In the genomic region with DNA sequence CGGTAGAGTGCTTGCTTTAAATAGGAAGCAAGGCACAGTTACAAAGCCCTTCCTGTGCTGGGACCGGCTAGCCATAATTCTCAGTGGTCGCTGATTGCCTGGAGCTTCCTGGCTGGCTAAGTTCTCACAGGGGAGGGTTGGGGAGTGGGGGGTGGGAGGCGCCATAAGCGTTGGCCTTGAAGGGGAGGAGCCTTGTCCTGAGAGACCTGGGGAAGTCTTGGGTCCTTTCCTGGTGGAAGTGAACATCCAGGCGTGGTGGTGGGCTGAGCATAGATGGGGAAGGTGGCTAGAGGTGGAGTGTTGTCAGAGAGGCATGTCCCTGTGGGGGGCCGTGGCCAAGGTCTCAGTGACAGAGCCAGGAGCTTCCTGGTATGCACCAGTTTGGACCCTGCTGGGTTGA, we compare ENCODE assay signal across 12 mouse cellular contexts. TPM values are rescaled to one million over a fixed set of nuclear protein-coding genes. Genes with fewer than 3 reads are reported as not detected.
DNase-seq lines count a peak whose midpoint lies in the region; ATAC-seq lines count a peak whose summit lies in the region.
"Had no signal": no experiment of that assay in that cellular context is flagged by ENCODE, and none has a peak within 500 bp of the region (broad histone marks: within the 10 kb centered on the region; RNA-seq: fewer than 3 reads in every experiment).

No protein-coding gene starts in this region.

- peaks cover 17% of the 10 kb centered on the region for H3K36me3 ChIP-seq in heart, embryonic 14.5 days (ENCODE audit: control insufficient read depth, insufficient read depth, low read length)
- H3K36me3 ChIP-seq in lung, embryonic 16.5 days (ENCODE audit: control insufficient read depth, insufficient read depth, low read length): no peaks in the 10 kb centered on the region
- H3K36me3 ChIP-seq in embryonic facial prominence, embryonic 15.5 days: 0 out of 2 replicates have a peak, but pooled peaks cover 3% of the 10 kb centered on the region
- no peaks in the 10 kb centered on the region for H3K36me3 ChIP-seq in neural tube, embryonic 14.5 days (ENCODE audit: control insufficient read depth, insufficient read depth, low read length)

- ATAC-seq in heart, embryonic 14.5 days (ENCODE audit: insufficient number of reproducible peaks, insufficient read depth, low FRiP score, low read depth): no peak
- ATAC-seq in lung, embryonic 16.5 days (ENCODE audit: low read depth): no peak; the same call in 1 of the 2 replicates
- no peak for ATAC-seq in embryonic facial prominence, embryonic 15.5 days (ENCODE audit: insufficient number of reproducible peaks, low FRiP score, low TSS enrichment, low read depth)
- no peak for ATAC-seq in neural tube, embryonic 14.5 days (ENCODE audit: low read depth)
- ATAC-seq: forebrain, embryonic 13.5 days had no signal

- DNase-seq in heart, postnatal 4 days: no peak
- DNase-seq in lung, postnatal 14 days: no peak
- no peak for DNase-seq in urinary bladder, postnatal 36 days (ENCODE audit: low spot score in 2 of 2)
- DNase-seq in spleen, adult 12 weeks (ENCODE audit: low spot score): no peak
- DNase-seq: adrenal gland, adult 8-10 months; cerebellum, adult 18-20 months; thymus, postnatal 4 days had no signal

- H3K4me2 ChIP-seq in heart, embryonic 14.5 days (ENCODE audit: low read length): peak overlapping the region; percentile 6
- H3K4me2 ChIP-seq in lung, embryonic 16.5 days (ENCODE audit: low read depth, low read length): 0 out of 2 replicates have a peak overlapping the region, but pooled peaks have one; percentile 6
- H3K4me2 ChIP-seq in embryonic facial prominence, embryonic 15.5 days (replicated peaks): no peak overlapping the region
- H3K4me2 ChIP-seq in neural tube, embryonic 14.5 days (ENCODE audit: low read depth, low read length): no peak overlapping the region
- H3K4me2 ChIP-seq: forebrain, embryonic 13.5 days had no signal

- H3K4me3 ChIP-seq in heart, embryonic 14.5 days (ENCODE audit: control insufficient read depth in 1 of 2, insufficient read depth in 1 of 2, low read depth in 1 of 2, low read length in 2 of 2): no peak overlapping the region
- H3K4me3 ChIP-seq in lung, embryonic 16.5 days (ENCODE audit: low read length): no peak overlapping the region
- H3K4me3 ChIP-seq in embryonic facial prominence, embryonic 15.5 days (replicated peaks): no peak overlapping the region
- H3K4me3 ChIP-seq in neural tube, embryonic 14.5 days (ENCODE audit: low read depth, low read length): no peak overlapping the region
- H3K4me3 ChIP-seq: forebrain, embryonic 13.5 days had no signal

- H3K27ac ChIP-seq in heart, embryonic 14.5 days (replicated peaks in 1 of 2; ENCODE audit: control insufficient read depth in 1 of 2, insufficient read depth in 1 of 2, low read depth in 2 of 2, low read length in 2 of 2): peak overlapping the region in 1 of 2 experiments; percentile 71; a peak in 3 of 4 replicates
- H3K27ac ChIP-seq in lung, embryonic 16.5 days (ENCODE audit: low read length): peak overlapping the region; percentile 68
- H3K27ac ChIP-seq in embryonic facial prominence, embryonic 15.5 days (replicated peaks): peak overlapping the region; percentile 40; the same call in 1 of the 2 replicates
- H3K27ac ChIP-seq in neural tube, embryonic 14.5 days (ENCODE audit: low read depth, low read length): peak overlapping the region; percentile 55; the same call in 1 of the 2 replicates
- H3K27ac ChIP-seq: forebrain, embryonic 13.5 days had no signal

- no peaks in the 10 kb centered on the region for H3K9me3 ChIP-seq in heart, embryonic 14.5 days (ENCODE audit: control insufficient read depth, low read length)
- H3K9me3 ChIP-seq in lung, embryonic 16.5 days (ENCODE audit: control insufficient read depth, low read length): no peaks in the 10 kb centered on the region
- no peaks in the 10 kb centered on the region for H3K9me3 ChIP-seq in embryonic facial prominence, embryonic 15.5 days (replicated peaks)
- H3K9me3 ChIP-seq in neural tube, embryonic 14.5 days (ENCODE audit: control insufficient read depth, low read length): no peaks in the 10 kb centered on the region
- H3K9me3 ChIP-seq: forebrain, embryonic 13.5 days had no signal

- H3K4me1 ChIP-seq in heart, embryonic 14.5 days (ENCODE audit: control insufficient read depth in 2 of 2, insufficient read depth in 2 of 2, low read length in 2 of 2): peaks cover 75 to 95% of the 10 kb centered on the region in 2 experiments
- H3K4me1 ChIP-seq in lung, embryonic 16.5 days (replicated peaks; ENCODE audit: control insufficient read depth, insufficient read depth, low read length): peaks cover 82% of the 10 kb centered on the region
- H3K4me1 ChIP-seq in embryonic facial prominence, embryonic 15.5 days: peaks cover 80% of the 10 kb centered on the region
- H3K4me1 ChIP-seq in neural tube, embryonic 14.5 days (ENCODE audit: control insufficient read depth, insufficient read depth, low read length): peaks cover 25% of the 10 kb centered on the region

- no peaks in the 10 kb centered on the region for H3K27me3 ChIP-seq in heart, embryonic 14.5 days (ENCODE audit: control insufficient read depth, insufficient read depth, low read length)
- no peaks in the 10 kb centered on the region for H3K27me3 ChIP-seq in lung, embryonic 16.5 days (ENCODE audit: control insufficient read depth, insufficient read depth, low read depth, low read length)
- no peaks in the 10 kb centered on the region for H3K27me3 ChIP-seq in embryonic facial prominence, embryonic 15.5 days
- H3K27me3 ChIP-seq in neural tube, embryonic 14.5 days (ENCODE audit: control insufficient read depth, insufficient read depth, low read length): no peaks in the 10 kb centered on the region
- H3K27me3 ChIP-seq: forebrain, embryonic 13.5 days had no signal

- 15% methylated on average over 7 of the region's 7 CpGs for WGBS in heart, embryonic 14.5 days
- 17% methylated on average over 7 of the region's 7 CpGs for WGBS in lung, embryonic 16.5 days
- 26% methylated on average over 7 of the region's 7 CpGs for WGBS in embryonic facial prominence, embryonic 15.5 days
- 15% methylated on average over 7 of the region's 7 CpGs for WGBS in neural tube, embryonic 14.5 days

- peak overlapping the region; percentile 38 for H3K9ac ChIP-seq in heart, embryonic 14.5 days (ENCODE audit: low read length)
- 0 out of 2 replicates have a peak overlapping the region, but pooled peaks have one; percentile 32 for H3K9ac ChIP-seq in lung, embryonic 16.5 days (ENCODE audit: low read length)
- no peak overlapping the region for H3K9ac ChIP-seq in embryonic facial prominence, embryonic 15.5 days
- H3K9ac ChIP-seq in neural tube, embryonic 14.5 days (replicated peaks; ENCODE audit: low read depth, low read length): no peak overlapping the region
- H3K9ac ChIP-seq: forebrain, embryonic 13.5 days had no signal

RNA-seq across cellular contexts. Expression of gene Fam129b, which starts 8.8 kb away (rescaled TPM):
- polyA plus RNA-seq in heart, embryonic 14.5 days (2014; fragmentation: Nextera tagmentation; extraction: Ambion mirVana): 18.1 and 25.1 TPM in 2 replicates
- 10 to 100 TPM; 45.4 to 46.0 TPM for total RNA-seq in heart, postnatal 4 days (2021)
- 133 and 141 TPM in 2 replicates for polyA plus RNA-seq in lung, embryonic 16.5 days (2015; fragmentation: Nextera tagmentation; extraction: Ambion mirVana)
- 103 and 111 TPM in 2 replicates for polyA plus RNA-seq in embryonic facial prominence, embryonic 15.5 days (2015; fragmentation: Nextera tagmentation; extraction: Ambion mirVana)
- 11.8 and 18.3 TPM in 2 replicates for polyA plus RNA-seq in neural tube, embryonic 14.5 days (2014; fragmentation: Nextera tagmentation; extraction: Ambion mirVana)

RNA-seq across cellular contexts. Expression of gene Stxbp1, which starts 37.7 kb away (rescaled TPM):
- polyA plus RNA-seq in heart, embryonic 14.5 days (2014; fragmentation: Nextera tagmentation; extraction: Ambion mirVana): 28.7 and 29.7 TPM in 2 replicates
- 10 to 100 TPM; 34.8 to 39.6 TPM for total RNA-seq in heart, postnatal 4 days (2021)
- polyA plus RNA-seq in lung, embryonic 16.5 days (2015; fragmentation: Nextera tagmentation; extraction: Ambion mirVana): 21.9 and 24.1 TPM in 2 replicates
- polyA plus RNA-seq in embryonic facial prominence, embryonic 15.5 days (2015; fragmentation: Nextera tagmentation; extraction: Ambion mirVana): 21.5 and 22.3 TPM in 2 replicates
- polyA plus RNA-seq in neural tube, embryonic 14.5 days (2014; fragmentation: Nextera tagmentation; extraction: Ambion mirVana): 290 and 312 TPM in 2 replicates

Comparison
In these comparisons a context has a peak if more than half of its experiments do, and no peak if none do; other contexts are left out.
1. H3K4me2 ChIP-seq: peak in heart, embryonic 14.5 days (single experiment) and lung, embryonic 16.5 days (single experiment); none in embryonic facial prominence, embryonic 15.5 days (single experiment) and neural tube, embryonic 14.5 days (single experiment).
2. H3K9ac ChIP-seq: peak in heart, embryonic 14.5 days (single experiment) and lung, embryonic 16.5 days (single experiment); none in embryonic facial prominence, embryonic 15.5 days (single experiment) and neural tube, embryonic 14.5 days (single experiment).